Mouse (Mus musculus): ENCODE data around the gene Myo16.

DNA sequence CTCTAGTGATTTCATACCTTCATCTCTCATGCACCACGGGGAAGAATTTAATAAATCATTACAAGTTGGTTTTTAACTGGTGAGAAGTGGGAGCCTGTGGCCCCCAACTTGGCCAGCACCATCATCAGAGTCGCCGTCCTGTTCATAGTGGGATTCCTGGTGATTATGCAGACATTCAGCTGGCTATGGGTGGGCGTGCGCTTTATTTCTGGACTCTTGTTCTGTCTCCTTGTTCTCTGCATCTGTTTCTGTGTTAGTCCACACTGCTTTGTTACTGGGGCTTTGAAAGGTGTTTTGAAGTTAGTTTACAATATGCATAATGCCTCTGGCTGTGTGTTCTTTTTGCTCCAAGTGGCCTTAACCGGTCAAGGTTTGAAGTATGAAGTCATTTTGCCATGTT is 439.2 kb downstream of the Myo16 start:
- TF ChIP-seq CTCF (IDR thresholded peaks at IDR 0.05 in 2 of 3, conservative IDR thresholded peaks at IDR 0.05 in 1 of 3; ENCODE audit: control insufficient read depth in 1 of 3, insufficient read depth in 1 of 3, low read depth in 2 of 3, low read length in 3 of 3, poor library complexity in 1 of 3, severe bottlenecking in 1 of 3) (no peak), E2F4 (IDR thresholded peaks at IDR 0.05; ENCODE audit: borderline replicate concordance, low read depth, low read length) (no peak), POLR2A (IDR thresholded peaks at IDR 0.05; ENCODE audit: control insufficient read depth in 1 of 2, insufficient read depth in 1 of 2, low read depth in 1 of 2, low read length in 2 of 2, poor library complexity in 1 of 2) (no peak), JUND (IDR thresholded peaks at IDR 0.05; ENCODE audit: low read depth, low read length) (no peak), TAL1 (IDR thresholded peaks at IDR 0.05; ENCODE audit: low read length) (no peak), CHD2 (IDR thresholded peaks at IDR 0.05; ENCODE audit: low read length) (no peak), USF2 (IDR thresholded peaks at IDR 0.05; ENCODE audit: borderline replicate concordance in 1 of 2, insufficient read depth in 1 of 2, low read depth in 1 of 2, low read length in 2 of 2) (no peak), TCF12 (IDR thresholded peaks at IDR 0.05; ENCODE audit: low read depth, low read length) (no peak), MAX (IDR thresholded peaks at IDR 0.05; ENCODE audit: low read length) (no peak), HCFC1 (IDR thresholded peaks at IDR 0.05; ENCODE audit: low read depth, low read length) (no peak), ZNF384 (IDR thresholded peaks at IDR 0.05; ENCODE audit: low read depth, low read length) (no peak)
